Mouse (Mus musculus) limb, embryonic 12.5 days (tissue): ENCODE results near the gene 4930486L24Rik. TPM values are rescaled to one million over a fixed set of nuclear protein-coding genes. Genes with fewer than 3 reads are reported as not detected.

Experiments
- ATAC-seq: fragments of 200-750 bp; cut with Nextera tagmentation; 2 replicates; pipeline ENCODE4 v1.8.0; 2017; ENCODE audit warnings: low read depth, moderate TSS enrichment; ENCODE audit not compliant: insufficient number of reproducible peaks, insufficient read depth, low FRiP score, low TSS enrichment
- H3K27ac ChIP-seq: fragments of 300-500 bp; sonication (generic); 2 replicates; pipeline ENCODE4 v1.5.1; 2016; ENCODE audit warnings: mild to moderate bottlenecking, moderate library complexity
- H3K27me3 ChIP-seq: fragments of 300-500 bp; sonication (generic); 2 replicates; pipeline ENCODE4 v1.6.1; 2016; ENCODE audit warnings: mild to moderate bottlenecking, moderate library complexity
- H3K36me3 ChIP-seq: fragments of 300-500 bp; sonication (generic); 2 replicates; pipeline ENCODE4 v1.6.1; 2016; ENCODE audit warnings: mild to moderate bottlenecking, moderate library complexity
- H3K4me1 ChIP-seq: fragments of 300-500 bp; sonication (generic); replicated peaks from 2 replicates; pipeline ENCODE4 v1.6.1; 2016
- H3K4me2 ChIP-seq: fragments of 300-500 bp; sonication (generic); 2 replicates; pipeline ENCODE4 v1.6.1; 2016; ENCODE audit warnings: mild to moderate bottlenecking, moderate library complexity
- H3K4me3 ChIP-seq: fragments of 300-500 bp; sonication (generic); replicated peaks from 2 replicates; pipeline ENCODE4 v1.5.1; 2016; ENCODE audit warnings: mild to moderate bottlenecking
- H3K9ac ChIP-seq: fragments of 300-500 bp; sonication (generic); replicated peaks from 2 replicates; pipeline ENCODE4 v1.6.1; 2016; ENCODE audit warnings: mild to moderate bottlenecking, moderate library complexity
- H3K9me3 ChIP-seq: fragments of 300-500 bp; sonication (generic); 2 replicates; pipeline ENCODE4 v1.6.1; 2016; ENCODE audit warnings: mild to moderate bottlenecking, moderate library complexity
- WGBS: fragments of 180-500 bp; shearing (Covaris S2); methylation state at CpG from one replicate; pipeline ENCODE4 v1.1.7; 2016; 5-methylcytosine and 5-hydroxymethylcytosine counted together
- polyA plus RNA-seq: library from polyadenylated mRNA; unstranded; fragments of >200 nt; fragmentation: Nextera tagmentation; extraction: Ambion mirVana; gene quantifications from 2 replicates; pipeline ENCODE4 v1.2.1, GENCODE M21; 2016

4930486L24Rik gene
- polyA plus RNA-seq, 1 experiment from 2014 or later: not detected

GRCm38 (mm10) chr13:60820486-60821175, 43.6 kb downstream of the 4930486L24Rik start:
- Histone ChIP-seq H3K9me3 (no peaks in the 10 kb centered on the region), H3K36me3 (no peaks in the 10 kb centered on the region), H3K4me3 (no peak overlapping the region), H3K4me1 (no peaks in the 10 kb centered on the region), H3K9ac (no peak overlapping the region), H3K4me2 (no peak overlapping the region), H3K27ac (no peak overlapping the region), H3K27me3 (0 out of 2 replicates have a peak, but pooled peaks cover 4% of the 10 kb centered on the region)
- 72% methylated on average over 3 of the region's 3 CpGs for WGBS
- no peak for ATAC-seq

DNA sequence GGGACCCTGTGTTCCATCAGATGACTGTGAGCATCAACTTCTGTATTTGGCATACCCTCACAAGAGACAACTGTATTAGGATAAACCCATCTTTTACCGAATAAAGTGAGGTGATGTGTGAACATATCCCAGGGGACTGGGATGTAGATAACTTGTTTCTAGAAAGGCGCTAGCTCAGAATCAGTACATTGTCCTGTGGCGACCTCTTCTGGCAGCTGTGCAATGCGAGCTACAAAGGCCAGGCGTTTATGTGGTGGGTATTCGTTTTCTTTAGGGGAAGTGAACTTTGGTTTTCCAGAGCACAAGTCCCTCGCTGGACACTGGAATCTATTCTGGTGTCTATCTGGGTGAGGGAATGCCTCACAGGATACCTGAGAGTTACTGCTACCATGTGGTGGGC, 44.8 kb downstream of the 4930486L24Rik start:
- Histone ChIP-seq H3K4me1 (no peaks in the 10 kb centered on the region), H3K36me3 (no peaks in the 10 kb centered on the region), H3K27ac (no peak overlapping the region), H3K9me3 (no peaks in the 10 kb centered on the region), H3K27me3 (0 out of 2 replicates have a peak, but pooled peaks cover 4% of the 10 kb centered on the region), H3K4me2 (no peak overlapping the region), H3K9ac (no peak overlapping the region), H3K4me3 (no peak overlapping the region)
- 16% methylated on average over 7 of the region's 7 CpGs for WGBS
- ATAC-seq: no peak

DNA sequence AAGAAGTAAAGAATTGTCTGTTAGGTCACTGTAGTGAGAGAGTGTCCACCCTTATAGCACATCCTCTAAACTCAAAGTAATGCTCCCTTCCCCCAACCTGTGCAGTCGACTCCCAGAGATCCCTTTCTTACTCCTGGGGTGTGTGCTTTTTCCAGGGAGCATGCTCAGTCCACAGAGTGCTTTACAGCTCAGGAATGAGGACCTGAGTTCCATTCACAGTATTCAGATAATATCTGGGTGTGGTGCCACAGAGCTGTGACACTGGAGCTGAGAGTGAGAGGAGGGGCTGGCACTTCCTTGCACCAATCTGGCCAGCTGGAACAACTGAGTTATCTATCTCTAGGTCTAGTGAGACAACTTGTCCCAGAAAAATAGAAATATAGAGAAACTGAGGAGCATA, 50.6 kb downstream of the 4930486L24Rik start:
- 56% methylated on average over 1 of the region's 1 CpGs for WGBS
- H3K27ac ChIP-seq: no peak overlapping the region
- no peak overlapping the region for H3K4me3 ChIP-seq
- no peaks in the 10 kb centered on the region for H3K36me3 ChIP-seq
- H3K4me1 ChIP-seq: no peaks in the 10 kb centered on the region
- no peaks in the 10 kb centered on the region for H3K9me3 ChIP-seq
- no peaks in the 10 kb centered on the region for H3K27me3 ChIP-seq
- H3K4me2 ChIP-seq: no peak overlapping the region
- H3K9ac ChIP-seq: no peak overlapping the region
- ATAC-seq: no peak

GRCm38 (mm10) chr13:60812768-60813167, 51.5 kb downstream of the 4930486L24Rik start:
- Histone ChIP-seq H3K27me3 (no peaks in the 10 kb centered on the region), H3K9me3 (no peaks in the 10 kb centered on the region), H3K36me3 (no peaks in the 10 kb centered on the region), H3K27ac (no peak overlapping the region), H3K4me3 (no peak overlapping the region), H3K9ac (no peak overlapping the region), H3K4me2 (no peak overlapping the region), H3K4me1 (no peaks in the 10 kb centered on the region)
- 84% methylated on average over 6 of the region's 6 CpGs for WGBS
- ATAC-seq: no peak

- 75% methylated on average over 2 of the region's 2 CpGs for WGBS
These were observed 54.6 kb downstream of the 4930486L24Rik start for GRCm38 (mm10) chr13:60809690-60810089.

DNA sequence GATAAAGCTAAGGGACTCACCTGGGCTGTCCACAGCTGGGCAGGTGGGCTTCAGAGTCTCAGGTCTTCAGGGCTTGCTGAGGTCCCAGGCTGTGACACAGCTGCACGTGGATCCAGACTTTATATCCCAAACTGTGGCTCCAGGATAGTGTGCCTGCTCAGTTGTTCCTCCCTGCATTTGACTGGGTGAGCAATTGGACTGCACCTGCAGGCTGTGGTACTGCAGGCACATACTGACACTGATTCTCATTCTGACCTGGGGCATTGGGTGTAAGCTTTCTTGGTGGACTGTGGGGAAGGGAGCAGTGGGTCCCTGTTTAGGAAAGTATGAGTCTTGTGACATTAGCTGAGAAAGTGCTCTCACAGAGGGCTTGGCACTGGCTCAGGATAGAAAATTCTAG, 61.5 kb downstream of the 4930486L24Rik start, which contains the start of gene Ctsll3:
Gene Ctsll3, minus strand, starts transcription at position 101 of the 400 bp plus-strand sequence.
- H3K9me3 ChIP-seq: no peaks in the 10 kb centered on the region
- no peak within 1 kb of the TSS for H3K27ac ChIP-seq
- no peak for ATAC-seq
- no peaks in the 10 kb centered on the region for H3K27me3 ChIP-seq
- no peak within 1 kb of the TSS for H3K4me2 ChIP-seq
- 77% methylated on average over 1 of the region's 1 CpGs for WGBS
- no peaks in the 10 kb centered on the region for H3K36me3 ChIP-seq
- H3K4me3 ChIP-seq: no peak within 1 kb of the TSS
- no peaks in the 10 kb centered on the region for H3K4me1 ChIP-seq
- no peak within 1 kb of the TSS for H3K9ac ChIP-seq

More at GRCm38 (mm10) chr13:60809690-60810089, 54.6 kb downstream of the 4930486L24Rik start:
- Histone ChIP-seq H3K27me3 (no peaks in the 10 kb centered on the region), H3K9me3 (no peaks in the 10 kb centered on the region), H3K36me3 (no peaks in the 10 kb centered on the region), H3K9ac (no peak overlapping the region), H3K4me1 (no peaks in the 10 kb centered on the region), H3K4me3 (no peak overlapping the region), H3K4me2 (no peak overlapping the region), H3K27ac (no peak overlapping the region)
- no peak for ATAC-seq

Other genes with a start within 250 kb of the 4930486L24Rik start
- not detected in 2 replicates for gene BC051665, start 78.1 kb downstream of the 4930486L24Rik start, polyA plus RNA-seq
- not detected in 2 replicates for gene Ctsll3, start 61.6 kb downstream of the 4930486L24Rik start, polyA plus RNA-seq
- gene Gm49392, start 32.4 kb upstream of the 4930486L24Rik start, polyA plus RNA-seq: 0.18 TPM in 1 of 2 replicates, not detected in the other
- gene Ctla2b, start 33.0 kb upstream of the 4930486L24Rik start, polyA plus RNA-seq: 1.6 and 2.1 TPM in 2 replicates
- not detected in 2 replicates for gene Tpbpb, start 40.4 kb upstream of the 4930486L24Rik start, polyA plus RNA-seq
- not detected in 2 replicates for gene Gm49393, start 71.1 kb upstream of the 4930486L24Rik start, polyA plus RNA-seq
- 1.3 and 1.4 TPM in 2 replicates for gene Gm49391, start 72.1 kb upstream of the 4930486L24Rik start, polyA plus RNA-seq
- 15.8 and 19.0 TPM in 2 replicates for gene Ctla2a, start 72.2 kb upstream of the 4930486L24Rik start, polyA plus RNA-seq
- gene Tpbpa, start 77.5 kb upstream of the 4930486L24Rik start, polyA plus RNA-seq: not detected in 2 replicates
- gene Ctsj, start 141.5 kb upstream of the 4930486L24Rik start, polyA plus RNA-seq: not detected in 2 replicates
- gene Ctsq, start 176.2 kb upstream of the 4930486L24Rik start, polyA plus RNA-seq: not detected in 2 replicates